Mouse (Mus musculus) spleen, adult 2 months (tissue): Measurements from ENCODE around the gene Sult1d1. TPM values are rescaled to one million over a fixed set of nuclear protein-coding genes. Genes with fewer than 3 reads are reported as not detected.
"Not testable (repeated sequence)": the region's sequence is repeated elsewhere in the genome, so short reads cannot be mapped to it uniquely, and the experiment has no call there.

Experiments used
- DNase-seq, 2 experiments: peaks; one replicate each; pipeline versions ENCODE4 v3.0.0 to v3.0.0-alpha.2; 2012 to 2021; ENCODE audit warnings: low spot score in 2 of 2, low read depth in 1 of 2
- H3K27ac ChIP-seq: fragments of 200-500 bp; 2 replicates; pipeline ENCODE4 v1.5.1; 2012; ENCODE audit warnings: low read length, inconsistent platforms; ENCODE audit not compliant: insufficient read depth
- H3K27me3 ChIP-seq: fragments of 200-500 bp; 2 replicates; pipeline ENCODE4 v1.6.1; 2012; ENCODE audit warnings: mild to moderate bottlenecking, moderate library complexity, low read length, inconsistent platforms; ENCODE audit not compliant: control insufficient read depth, insufficient read depth
- H3K36me3 ChIP-seq: fragments of 200-500 bp; 2 replicates; pipeline ENCODE4 v1.6.1; 2012; ENCODE audit warnings: mild to moderate bottlenecking, low read length, inconsistent platforms; ENCODE audit not compliant: control insufficient read depth, insufficient read depth
- H3K4me1 ChIP-seq: fragments of 200-500 bp; 2 replicates; pipeline ENCODE4 v1.6.1; 2011; ENCODE audit warnings: inconsistent platforms; ENCODE audit not compliant: control insufficient read depth, insufficient read depth, insufficient read length
- H3K4me3 ChIP-seq: fragments of 200-500 bp; 2 replicates; pipeline ENCODE4 v1.5.1; 2011; ENCODE audit warnings: mild to moderate bottlenecking, inconsistent platforms; ENCODE audit not compliant: insufficient read depth, insufficient read length; ENCODE audit errors: extremely low read depth
- CTCF ChIP-seq: fragments of 200-500 bp; IDR thresholded peaks from 2 replicates; pipeline ENCODE4 v1.5.1; 2011; ENCODE audit warnings: mild to moderate bottlenecking, inconsistent platforms; ENCODE audit not compliant: insufficient read depth, insufficient read length, insufficient replicate concordance; ENCODE audit errors: extremely low read depth
- POLR2A ChIP-seq: fragments of 200-500 bp; IDR thresholded peaks from 2 replicates; pipeline ENCODE4 v1.6.1; 2011; ENCODE audit warnings: low read depth, low read length, inconsistent platforms
- WGBS: fragments of 180-500 bp; shearing (Covaris S2); methylation state at CpG from one replicate; pipeline ENCODE4 v1.1.7; 2018; 5-methylcytosine and 5-hydroxymethylcytosine counted together
- polyA plus RNA-seq: library from polyadenylated mRNA; depleted of rRNA; stranded (reverse); fragments of >200 nt; gene quantifications from 2 replicates; pipeline ENCODE4 v1.2.3, GENCODE M21; 2012; rRNA removed

Gene Sult1d1
- polyA plus RNA-seq, 1 experiment: not detected

- no peak overlapping the region for H3K4me3 ChIP-seq
- DNase-seq: no peak
- H3K36me3 ChIP-seq: no peaks in the 10 kb centered on the region
- TF ChIP-seq POLR2A (no peak), CTCF (no peak)
- H3K27ac ChIP-seq: no peak overlapping the region
- WGBS: 66% methylated on average over 5 of the region's 5 CpGs
- H3K27me3 ChIP-seq: no peaks in the 10 kb centered on the region
- H3K4me1 ChIP-seq: no peaks in the 10 kb centered on the region
Observed at GRCm38 (mm10) chr5:87560145-87560544, 8.7 kb downstream of the Sult1d1 start.

GRCm38 (mm10) chr5:87550935-87551334 lies 17.9 kb downstream of the Sult1d1 start:
- WGBS: 64% methylated on average over 1 of the region's 1 CpGs
- TF ChIP-seq POLR2A (no peak), CTCF (no peak)
- Histone ChIP-seq H3K27ac (no peak overlapping the region), H3K4me1 (no peaks in the 10 kb centered on the region), H3K36me3 (no peaks in the 10 kb centered on the region), H3K4me3 (no peak overlapping the region), H3K27me3 (no peaks in the 10 kb centered on the region)
- no peak for DNase-seq

GRCm38 (mm10) chr5:87538111-87538510 lies 30.7 kb downstream of the Sult1d1 start, which contains the start of gene Sult1b1:
Gene Sult1b1 (minus strand): TSS chr5:87538195.
- no peak within 1 kb of the TSS for H3K4me3 ChIP-seq
- no peak for DNase-seq
- WGBS: 90% methylated on average over 2 of the region's 2 CpGs
- TF ChIP-seq CTCF (no peak), POLR2A (no peak)
- no peak within 1 kb of the TSS for H3K27ac ChIP-seq
- no peaks in the 10 kb centered on the region for H3K4me1 ChIP-seq
- no peaks in the 10 kb centered on the region for H3K36me3 ChIP-seq
- no peaks in the 10 kb centered on the region for H3K27me3 ChIP-seq

- Histone ChIP-seq H3K4me3 (no peak overlapping the region), H3K36me3 (no peaks in the 10 kb centered on the region), H3K27me3 (no peaks in the 10 kb centered on the region), H3K4me1 (no peaks in the 10 kb centered on the region), H3K27ac (no peak overlapping the region)
- no peak for DNase-seq
- WGBS: 86% methylated on average over 4 of the region's 4 CpGs
- TF ChIP-seq POLR2A: no peak
- no peak for TF ChIP-seq CTCF
Observed at GRCm38 (mm10) chr5:87535994-87536644, 32.7 kb downstream of the Sult1d1 start.

GRCm38 (mm10) chr5:87532288-87532687 lies 36.5 kb downstream of the Sult1d1 start:
- H3K27ac ChIP-seq: no peak overlapping the region

GRCm38 (mm10) chr5:87523561-87523960 lies 45.3 kb downstream of the Sult1d1 start:
- H3K4me3 ChIP-seq, DNase-seq, H3K4me1 ChIP-seq, H3K27ac ChIP-seq, H3K27me3 ChIP-seq, H3K36me3 ChIP-seq: not testable (repeated sequence)
- WGBS: 81% methylated on average over 2 of the region's 2 CpGs

More at GRCm38 (mm10) chr5:87532288-87532687, 36.5 kb downstream of the Sult1d1 start:
- Histone ChIP-seq H3K4me3 (no peak overlapping the region), H3K4me1 (no peaks in the 10 kb centered on the region), H3K36me3 (no peaks in the 10 kb centered on the region), H3K27me3 (no peaks in the 10 kb centered on the region)
- TF ChIP-seq CTCF (no peak), POLR2A (no peak)
- 74% methylated on average over 2 of the region's 2 CpGs for WGBS
- DNase-seq: no peak

GRCm38 (mm10) chr5:87505776-87506458 lies 62.9 kb downstream of the Sult1d1 start:
- Histone ChIP-seq H3K4me1 (no peaks in the 10 kb centered on the region), H3K4me3 (no peak overlapping the region), H3K36me3 (no peaks in the 10 kb centered on the region), H3K27me3 (no peaks in the 10 kb centered on the region), H3K27ac (no peak overlapping the region)
- TF ChIP-seq POLR2A (no peak), CTCF (no peak)
- WGBS: 69% methylated on average over 4 of the region's 4 CpGs
- DNase-seq: no peak

Other genes with a start within 250 kb of the Sult1d1 start
- not detected in 2 replicates for gene Ugt2a3, start 231.8 kb downstream of the Sult1d1 start, polyA plus RNA-seq
- gene Ugt2b38, start 144.8 kb downstream of the Sult1d1 start, polyA plus RNA-seq: not detected in 2 replicates
- not detected in 2 replicates for gene Ugt2a2, start 86.8 kb downstream of the Sult1d1 start, polyA plus RNA-seq
- not detected in 2 replicates for gene Gm43638, start 82.2 kb downstream of the Sult1d1 start, polyA plus RNA-seq
- not detected in 2 replicates for gene Ugt2a1, start 78.2 kb downstream of the Sult1d1 start, polyA plus RNA-seq
- gene Sult1b1, start 30.8 kb downstream of the Sult1d1 start, polyA plus RNA-seq: not detected in 2 replicates
- gene Sult1e1, start 22.6 kb upstream of the Sult1d1 start, polyA plus RNA-seq: not detected in 2 replicates
- not detected in 2 replicates for gene Csn1s1, start 97.2 kb upstream of the Sult1d1 start, polyA plus RNA-seq
- gene Csn2, start 130.6 kb upstream of the Sult1d1 start, polyA plus RNA-seq: 0.11 TPM in 1 of 2 replicates, not detected in the other
- gene Csn1s2a, start 205.5 kb upstream of the Sult1d1 start, polyA plus RNA-seq: not detected in 2 replicates
- gene Csn1s2b, start 239.1 kb upstream of the Sult1d1 start, polyA plus RNA-seq: not detected in 2 replicates